Mouse (Mus musculus) erythroblast, embryonic 14.5 days (primary cell): ENCODE data around the gene Foxd2.

Experiments used
- GATA1 ChIP-seq: IDR thresholded peaks from 2 replicates; pipeline ENCODE4 v1.6.1; 2012; ENCODE audit warnings: low read length, inconsistent platforms, mixed read lengths
- TAL1 ChIP-seq: IDR thresholded peaks from 3 replicates; pipeline ENCODE4 v1.6.1; 2012; ENCODE audit warnings: low read length, inconsistent platforms, mixed read lengths

- TF ChIP-seq GATA1 = no peak
- TF ChIP-seq TAL1 = no peak
These were observed 29.6 kb upstream of the Foxd2 start for GRCm38 (mm10) chr4:114938248-114938647.
